Mouse (Mus musculus): ENCODE measurements around the gene Nphp1. TPM values are rescaled to one million over a fixed set of nuclear protein-coding genes. Genes with fewer than 3 reads are reported as not detected.

The Nphp1 gene
- total RNA-seq (2021): 10 to 100 TPM; 13.9 to 17.6 TPM
- long read RNA-seq, experiment 1, transcript Nphp1-202 (20 exons, 2,296 nt): major isoform, 11 of 30 reads
- long read RNA-seq, experiment 1, transcript Nphp1-201 (20 exons, 2,260 nt): minor isoform, 7 of 30 reads
- long read RNA-seq, experiment 1, partial matches to known transcripts: 2 of 30 reads
- long read RNA-seq, experiment 1, other reads (novel, unspliced or antisense): 8 of 30 reads
- long read RNA-seq, experiment 2, transcript Nphp1-201 (20 exons, 2,260 nt): minor isoform, 6 of 22 reads
- long read RNA-seq, experiment 2, transcript Nphp1-202 (20 exons, 2,296 nt): major isoform, 9 of 22 reads
- long read RNA-seq, experiment 2, partial matches to known transcripts: 2 of 22 reads
- long read RNA-seq, experiment 2, other reads (novel, unspliced or antisense): 5 of 22 reads

GRCm38 (mm10) chr2:127788440-127789116 lies at the start of gene Nphp1:
Nphp1 (minus strand) TSS chr2:127788897.
- DNase-seq (ENCODE audit: low spot score in 2 of 2): peak; percentile 89 to 90

- no peak for DNase-seq (ENCODE audit: low spot score in 2 of 2)
These were observed 44.1 kb upstream of the Nphp1 start for GRCm38 (mm10) chr2:127832833-127833190.

DNA sequence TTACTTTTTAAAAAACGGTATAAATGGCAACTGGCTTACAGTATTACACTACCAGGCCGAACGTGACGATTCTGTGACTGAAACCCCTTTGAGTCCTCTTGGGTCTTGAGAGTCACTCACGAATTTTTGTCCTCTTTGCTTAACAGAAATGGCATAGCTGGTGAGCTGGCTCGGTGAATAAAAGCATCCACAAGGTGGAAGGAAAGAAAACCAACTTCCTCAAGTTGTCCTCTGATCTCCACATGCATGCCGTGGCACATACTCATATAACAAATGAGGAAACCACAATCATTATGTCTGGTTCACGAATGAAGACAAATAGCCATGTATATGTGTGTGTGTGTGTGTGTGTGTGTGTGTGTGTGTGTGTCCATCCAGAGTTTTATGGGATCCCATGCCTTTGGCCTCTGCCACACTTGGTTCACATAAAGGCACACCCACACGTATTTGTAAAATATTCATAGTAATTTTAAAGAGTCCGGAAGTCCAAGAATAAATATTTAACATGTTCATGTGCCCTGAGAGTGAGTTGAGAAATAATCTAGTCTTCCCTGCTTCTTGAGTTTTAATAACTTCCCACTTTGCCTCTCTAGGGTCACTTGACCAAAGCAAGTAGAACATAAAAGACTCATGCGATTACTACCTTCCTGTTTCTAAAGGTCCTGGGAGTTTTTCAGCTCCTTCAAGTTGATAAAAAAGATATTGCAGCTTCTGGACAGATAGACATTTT lies 43.6 kb upstream of the Nphp1 start:
- no peak for DNase-seq (ENCODE audit: low spot score in 2 of 2)

- peak; percentile 92 to 93 for DNase-seq (ENCODE audit: low spot score in 2 of 2)
These were observed 42.9 kb upstream of the Nphp1 start, which contains the start of gene Bub1 for GRCm38 (mm10) chr2:127831401-127832102. Bub1 (minus strand) TSS chr2:127831865.

DNA sequence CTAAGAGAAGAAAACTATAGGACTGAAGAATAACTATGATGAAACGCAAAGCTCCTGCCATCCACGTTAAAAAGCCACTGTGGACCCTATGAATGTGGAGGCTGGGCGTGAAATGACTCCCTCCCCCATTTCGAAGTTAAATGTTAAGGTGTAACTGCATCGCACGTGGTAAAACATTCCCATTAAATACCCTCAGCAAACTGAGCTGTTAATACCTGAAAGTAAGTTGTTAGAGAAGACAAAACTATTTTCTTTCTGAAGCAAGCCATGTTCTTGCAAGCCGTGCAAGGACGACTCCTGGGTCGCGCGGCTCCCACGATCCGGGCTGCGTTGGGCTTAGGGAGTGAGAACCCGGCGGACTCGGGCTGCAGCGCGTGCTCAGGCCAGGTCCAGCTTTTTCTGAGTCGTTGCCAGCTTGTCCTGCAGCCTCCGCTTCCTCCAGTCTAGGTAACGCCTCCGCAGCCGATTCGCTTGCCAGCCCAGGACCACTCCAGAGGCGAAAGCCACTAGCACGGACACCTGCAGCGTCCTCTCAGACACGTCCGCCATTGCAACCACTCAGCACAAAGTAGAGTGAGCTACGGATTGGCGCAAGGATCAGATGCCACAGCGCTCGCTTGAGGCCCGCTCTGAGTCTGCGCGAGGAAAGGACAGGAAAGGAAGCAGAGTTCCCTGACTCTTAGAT lies 3.4 kb upstream of the Nphp1 start, which contains the start of gene Mtln:
TSS of gene Mtln (minus strand) at position 570 of the 685 bp plus-strand sequence.
- DNase-seq (ENCODE audit: low spot score in 2 of 2): peak; percentile 92 to 93

DNA sequence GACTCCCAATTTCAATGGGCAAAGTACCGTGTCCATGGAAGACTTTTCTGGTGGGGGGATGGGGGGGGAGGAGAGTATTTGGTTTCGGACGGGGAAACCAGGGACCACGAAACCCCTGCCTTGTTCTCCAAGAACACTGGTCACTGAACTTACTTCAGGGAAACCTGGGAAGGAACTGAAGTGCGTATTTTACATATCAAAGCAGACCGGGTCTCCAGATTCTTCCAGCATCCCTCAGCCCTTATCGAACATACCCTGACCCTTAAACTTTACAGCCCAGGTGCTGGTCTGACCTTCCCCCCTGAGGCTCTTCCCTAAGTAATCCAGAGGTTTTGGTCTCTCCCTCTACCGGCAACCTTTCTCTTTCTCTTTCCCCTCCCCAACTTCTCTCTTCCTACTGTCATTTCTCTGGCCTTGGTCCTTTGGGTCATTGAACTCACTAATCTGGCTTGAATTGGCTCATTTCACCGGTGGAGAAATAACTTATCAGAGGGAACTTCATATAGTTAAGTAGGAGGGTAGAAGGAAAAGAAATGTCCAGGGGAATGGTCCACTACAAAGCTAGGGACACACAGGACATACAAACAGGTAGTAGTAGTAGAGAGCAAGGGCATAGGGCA lies 1.1 kb upstream of the Nphp1 start:
- no peak for DNase-seq (ENCODE audit: low spot score in 2 of 2)

GRCm38 (mm10) chr2:127789138-127789537 lies 441 bp upstream of the Nphp1 start:
- DNase-seq (ENCODE audit: low spot score in 2 of 2): peak in 1 of 2 experiments; percentile 10

GRCm38 (mm10) chr2:127787226-127787625 lies 1.5 kb downstream of the Nphp1 start:
- DNase-seq (ENCODE audit: low spot score in 2 of 2): no peak

- DNase-seq (ENCODE audit: low spot score in 2 of 2): no peak
These were observed 10.2 kb downstream of the Nphp1 start for GRCm38 (mm10) chr2:127778451-127778850.

GRCm38 (mm10) chr2:127775013-127775412 lies 13.7 kb downstream of the Nphp1 start:
- DNase-seq (ENCODE audit: low spot score in 2 of 2): no peak

GRCm38 (mm10) chr2:127774578-127774941 lies 14.1 kb downstream of the Nphp1 start:
- no peak for DNase-seq (ENCODE audit: low spot score in 2 of 2)

DNA sequence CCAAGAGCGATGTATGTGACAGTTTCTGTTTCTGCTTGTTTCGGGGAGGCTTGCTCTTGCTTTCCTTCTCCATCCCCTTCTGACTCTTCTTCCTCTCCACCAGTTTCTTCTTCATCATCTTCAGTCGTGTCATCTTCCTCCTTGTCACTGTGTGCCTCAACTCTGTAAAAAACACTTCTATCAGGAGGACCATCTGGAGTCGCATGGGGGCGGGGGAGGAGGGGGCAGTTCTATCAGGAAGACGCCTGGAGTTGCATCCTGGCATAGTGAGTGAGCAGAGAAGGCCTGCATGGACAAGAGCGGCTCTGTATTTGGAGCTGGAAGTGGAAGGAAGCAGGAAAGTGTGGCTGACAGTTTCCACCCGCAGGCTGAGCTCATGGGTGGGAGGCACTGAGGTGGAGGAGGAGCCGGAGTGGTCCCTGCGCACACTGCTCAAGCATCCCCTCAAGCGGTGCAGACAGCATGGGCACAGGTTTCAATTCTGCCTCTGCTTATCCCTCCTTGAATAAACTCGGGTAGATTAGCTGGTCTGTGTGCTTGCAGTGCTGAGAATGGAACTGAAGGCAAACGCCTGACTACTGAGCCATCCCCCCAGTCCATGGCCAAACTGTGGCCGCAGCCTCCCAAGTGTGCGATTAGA lies 14.6 kb downstream of the Nphp1 start:
- DNase-seq (ENCODE audit: low spot score in 2 of 2): peak in 1 of 2 experiments; percentile 24

- DNase-seq (ENCODE audit: low spot score in 2 of 2): no peak
These were observed 27.1 kb downstream of the Nphp1 start for GRCm38 (mm10) chr2:127761587-127761986.

GRCm38 (mm10) chr2:127760429-127761000 lies 28.2 kb downstream of the Nphp1 start:
- no peak for DNase-seq (ENCODE audit: low spot score in 2 of 2)

- no peak for DNase-seq (ENCODE audit: low spot score in 2 of 2)
These were observed 28.7 kb downstream of the Nphp1 start for GRCm38 (mm10) chr2:127760014-127760413.

DNA sequence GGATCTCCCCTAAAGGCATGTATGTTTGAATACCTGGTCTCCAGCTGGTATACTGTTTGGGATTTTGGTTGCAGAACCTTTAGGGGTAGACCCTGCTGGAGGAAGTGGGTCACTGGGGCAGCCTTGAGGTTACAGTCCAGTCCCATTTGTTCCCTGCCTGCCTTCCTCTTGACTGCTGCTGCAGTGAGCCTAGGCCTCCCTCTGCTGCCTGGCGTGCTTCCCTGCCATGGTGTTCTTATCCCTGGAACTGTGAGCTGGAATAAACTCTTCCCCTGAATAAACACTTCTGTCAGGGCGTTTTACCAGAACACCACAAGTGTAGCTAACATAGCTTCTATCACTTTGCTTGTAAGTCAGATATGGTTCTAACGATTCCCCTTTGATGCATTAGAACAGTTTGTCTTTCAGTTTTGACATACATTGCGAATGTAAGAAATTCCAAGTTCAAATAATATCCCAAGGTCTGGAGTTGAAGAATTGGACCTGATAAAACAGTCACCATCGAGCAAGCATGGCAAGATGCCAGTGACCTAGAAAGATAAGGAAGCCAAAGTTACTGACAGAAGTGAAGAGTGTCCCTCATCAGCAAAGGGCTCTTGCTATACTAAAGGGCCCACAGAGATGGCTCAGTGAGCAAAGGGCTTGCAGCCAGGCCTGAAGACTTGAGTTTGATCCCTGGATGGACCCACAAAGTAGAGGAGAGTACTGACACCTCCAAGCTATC lies 29.4 kb downstream of the Nphp1 start:
- no peak for DNase-seq (ENCODE audit: low spot score in 2 of 2)

GRCm38 (mm10) chr2:127757171-127757570 lies 31.5 kb downstream of the Nphp1 start:
- DNase-seq (ENCODE audit: low spot score in 2 of 2): peak; percentile 22 to 42

DNA sequence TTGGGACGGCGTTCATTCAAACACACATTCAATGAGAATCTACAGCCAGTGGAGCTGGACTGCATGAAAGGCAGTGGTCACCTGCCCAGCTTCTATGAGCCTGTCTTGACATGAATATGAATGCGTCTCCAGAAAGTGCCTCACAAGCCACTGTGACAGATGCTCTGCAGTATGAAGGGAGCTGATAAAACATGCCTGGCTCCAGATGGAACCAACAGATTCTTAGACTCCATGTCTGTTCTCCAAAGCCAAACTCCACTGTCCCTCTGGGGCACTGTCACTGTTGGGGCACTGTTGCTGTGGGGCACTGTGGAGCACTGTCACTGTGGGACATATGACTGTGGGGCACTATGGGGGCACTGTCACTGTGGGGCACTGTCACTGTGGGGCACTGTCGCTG lies 34.6 kb downstream of the Nphp1 start:
- DNase-seq (ENCODE audit: low spot score in 2 of 2): no peak
